Mouse (Mus musculus): ENCODE results near the gene F3. TPM values are rescaled to one million over a fixed set of nuclear protein-coding genes. Genes with fewer than 3 reads are reported as not detected.

F3 gene
- polyA plus RNA-seq, 1 experiment from 2014 or later: 6.9 TPM

DNA sequence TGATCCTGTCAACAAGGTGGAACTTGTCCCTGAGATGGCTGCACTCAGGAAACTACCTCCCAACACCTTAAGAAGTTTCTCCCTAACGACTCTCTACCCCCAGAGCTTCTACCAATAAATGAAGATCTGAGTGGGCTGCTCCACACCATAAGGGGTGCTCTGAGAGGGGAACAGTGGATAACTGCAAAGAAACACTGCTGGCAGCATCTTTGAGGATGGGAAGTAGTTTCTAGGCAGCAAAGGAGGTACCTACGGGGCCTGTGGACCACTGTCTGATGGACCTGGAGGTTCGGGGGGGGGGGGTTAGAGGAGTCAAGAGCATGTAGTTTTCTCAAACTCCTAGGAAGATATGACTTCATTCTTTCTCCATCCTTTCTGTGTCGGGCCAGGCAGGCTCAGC, 23.9 kb upstream of the F3 start:
- 68% methylated on average over 4 of the region's 4 CpGs for WGBS
- no peak overlapping the region for H3K4me3 ChIP-seq (ENCODE audit: control insufficient read depth in 1 of 2, insufficient read depth in 1 of 2, low read depth in 1 of 2, low read length in 2 of 2)
- H3K27ac ChIP-seq (replicated peaks in 1 of 2; ENCODE audit: control insufficient read depth in 1 of 2, insufficient read depth in 1 of 2, low read depth in 2 of 2, low read length in 2 of 2): no peak overlapping the region
- peaks cover 5 to 7% of the 10 kb centered on the region in 2 experiments; a peak in 3 of 4 replicates for H3K4me1 ChIP-seq (ENCODE audit: control insufficient read depth in 2 of 2, insufficient read depth in 2 of 2, low read length in 2 of 2)
- no peak for ATAC-seq (ENCODE audit: insufficient number of reproducible peaks, insufficient read depth, low FRiP score, low read depth)
- no peak overlapping the region for H3K9ac ChIP-seq (ENCODE audit: low read length)
- no peaks in the 10 kb centered on the region for H3K9me3 ChIP-seq (ENCODE audit: control insufficient read depth, low read length)
- H3K4me2 ChIP-seq (ENCODE audit: low read length): no peak overlapping the region
- no peaks in the 10 kb centered on the region for H3K36me3 ChIP-seq (ENCODE audit: control insufficient read depth, insufficient read depth, low read length)
- H3K27me3 ChIP-seq (ENCODE audit: control insufficient read depth, insufficient read depth, low read length): no peaks in the 10 kb centered on the region

DNA sequence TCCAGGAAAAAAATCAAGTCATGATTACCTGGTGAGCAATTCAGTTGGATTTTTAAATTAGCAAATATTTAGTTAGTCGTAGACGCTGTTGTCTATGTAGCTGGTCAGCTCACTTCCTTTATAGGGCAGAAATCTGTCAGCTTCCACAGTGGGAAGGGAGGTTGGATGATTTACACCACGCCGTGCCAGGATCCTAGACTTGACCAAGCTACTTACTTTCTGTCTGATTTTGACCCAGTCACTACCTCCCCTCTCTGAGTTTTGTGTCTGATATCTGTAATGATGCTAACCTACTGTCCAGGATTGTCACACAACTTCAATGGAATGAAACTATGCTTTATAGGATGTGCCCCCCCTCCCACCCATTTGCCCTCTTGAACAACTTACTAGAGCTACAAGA, 23.5 kb upstream of the F3 start:
- Histone ChIP-seq H3K9ac (ENCODE audit: low read length) (no peak overlapping the region), H3K4me1 (ENCODE audit: control insufficient read depth in 2 of 2, insufficient read depth in 2 of 2, low read length in 2 of 2) (peaks cover 5 to 7% of the 10 kb centered on the region in 2 experiments; a peak in 3 of 4 replicates), H3K4me3 (ENCODE audit: control insufficient read depth in 1 of 2, insufficient read depth in 1 of 2, low read depth in 1 of 2, low read length in 2 of 2) (no peak overlapping the region), H3K36me3 (ENCODE audit: control insufficient read depth, insufficient read depth, low read length) (no peaks in the 10 kb centered on the region), H3K9me3 (ENCODE audit: control insufficient read depth, low read length) (no peaks in the 10 kb centered on the region), H3K27ac (replicated peaks in 1 of 2; ENCODE audit: control insufficient read depth in 1 of 2, insufficient read depth in 1 of 2, low read depth in 2 of 2, low read length in 2 of 2) (no peak overlapping the region), H3K27me3 (ENCODE audit: control insufficient read depth, insufficient read depth, low read length) (no peaks in the 10 kb centered on the region), H3K4me2 (ENCODE audit: low read length) (no peak overlapping the region)
- WGBS: 86% methylated on average over 4 of the region's 4 CpGs
- ATAC-seq (ENCODE audit: insufficient number of reproducible peaks, insufficient read depth, low FRiP score, low read depth): no peak

DNA sequence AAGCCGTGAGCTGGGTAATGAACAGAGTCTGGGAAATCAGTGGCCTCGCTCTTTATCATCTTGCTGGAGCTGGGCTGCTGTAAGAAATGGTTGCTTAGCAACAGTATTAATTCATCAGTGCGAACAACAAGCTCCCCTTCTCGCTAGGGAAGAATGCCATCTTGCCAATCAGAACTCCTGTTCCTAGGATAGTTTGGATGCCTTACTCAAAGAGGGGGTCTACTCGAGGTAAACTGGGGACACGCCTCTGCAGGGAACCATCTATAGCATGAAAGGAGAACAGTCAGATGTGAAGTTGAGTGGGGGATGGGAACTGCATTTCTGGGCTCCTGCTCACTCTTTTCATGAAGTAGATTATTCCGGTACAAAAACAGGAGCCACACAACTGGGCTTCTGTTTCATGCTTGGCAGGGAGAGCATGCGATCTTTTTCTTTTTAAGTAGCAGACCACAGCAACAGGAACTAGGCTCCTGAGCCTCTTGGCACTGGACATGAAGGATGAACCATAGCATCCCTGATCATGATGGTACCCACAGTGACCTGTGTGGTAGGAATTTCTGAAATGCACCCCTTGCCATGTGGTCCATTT, 22.9 kb upstream of the F3 start:
- Histone ChIP-seq H3K4me1 (ENCODE audit: control insufficient read depth in 2 of 2, insufficient read depth in 2 of 2, low read length in 2 of 2) (peaks cover 5 to 7% of the 10 kb centered on the region in 2 experiments; a peak in 3 of 4 replicates), H3K27me3 (ENCODE audit: control insufficient read depth, insufficient read depth, low read length) (no peaks in the 10 kb centered on the region), H3K36me3 (ENCODE audit: control insufficient read depth, insufficient read depth, low read length) (no peaks in the 10 kb centered on the region), H3K9ac (ENCODE audit: low read length) (no peak overlapping the region), H3K4me3 (ENCODE audit: control insufficient read depth in 1 of 2, insufficient read depth in 1 of 2, low read depth in 1 of 2, low read length in 2 of 2) (no peak overlapping the region), H3K4me2 (ENCODE audit: low read length) (no peak overlapping the region), H3K27ac (replicated peaks in 1 of 2; ENCODE audit: control insufficient read depth in 1 of 2, insufficient read depth in 1 of 2, low read depth in 2 of 2, low read length in 2 of 2) (0 out of 4 replicates have a peak overlapping the region, but pooled peaks have one; percentile 19 to 33), H3K9me3 (ENCODE audit: control insufficient read depth, low read length) (no peaks in the 10 kb centered on the region)
- ATAC-seq (ENCODE audit: insufficient number of reproducible peaks, insufficient read depth, low FRiP score, low read depth): no peak
- 23% methylated on average over 8 of the region's 8 CpGs for WGBS

DNA sequence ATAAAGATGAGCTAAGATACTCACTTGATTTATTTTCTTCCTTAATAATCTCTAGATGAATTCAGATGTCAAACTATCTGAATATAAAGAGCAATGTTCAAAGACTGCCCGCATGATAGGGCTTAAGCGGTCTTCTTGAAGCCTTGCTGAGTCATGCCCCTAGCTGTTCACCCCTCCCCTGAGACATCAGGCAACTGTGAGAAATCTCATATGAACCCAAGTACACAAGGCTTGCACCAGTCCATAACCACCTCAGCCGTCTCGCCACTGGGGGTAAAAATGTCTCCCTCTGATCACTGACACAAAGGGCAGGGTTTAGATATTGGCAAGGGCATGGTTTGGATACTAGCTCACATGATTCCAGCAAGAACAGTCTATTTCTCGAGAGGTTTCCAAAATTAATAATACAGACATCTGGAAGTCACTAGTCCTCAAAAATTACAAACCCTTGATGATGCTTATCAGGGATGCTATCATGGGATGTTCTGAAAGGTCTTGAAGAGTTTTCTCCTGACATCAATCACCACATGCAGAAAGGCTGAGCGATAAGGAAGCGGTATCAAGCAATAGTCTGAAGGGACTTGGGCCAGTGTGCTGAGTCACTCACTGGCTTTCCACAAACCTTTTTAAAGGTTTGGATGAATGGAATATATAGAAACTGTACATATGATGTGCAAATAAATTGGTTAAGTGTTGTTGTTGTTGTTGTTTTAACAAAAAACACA, 20.0 kb upstream of the F3 start:
- no peak overlapping the region for H3K4me3 ChIP-seq (ENCODE audit: control insufficient read depth in 1 of 2, insufficient read depth in 1 of 2, low read depth in 1 of 2, low read length in 2 of 2)
- no peaks in the 10 kb centered on the region for H3K36me3 ChIP-seq (ENCODE audit: control insufficient read depth, insufficient read depth, low read length)
- no peak overlapping the region for H3K9ac ChIP-seq (ENCODE audit: low read length)
- 72% methylated on average over 7 of the region's 7 CpGs for WGBS
- no peaks in the 10 kb centered on the region for H3K9me3 ChIP-seq (ENCODE audit: control insufficient read depth, low read length)
- no peak for ATAC-seq (ENCODE audit: insufficient number of reproducible peaks, insufficient read depth, low FRiP score, low read depth)
- no peak overlapping the region for H3K4me2 ChIP-seq (ENCODE audit: low read length)
- peaks cover 5 to 7% of the 10 kb centered on the region in 2 experiments; a peak in 3 of 4 replicates for H3K4me1 ChIP-seq (ENCODE audit: control insufficient read depth in 2 of 2, insufficient read depth in 2 of 2, low read length in 2 of 2)
- no peak overlapping the region for H3K27ac ChIP-seq (replicated peaks in 1 of 2; ENCODE audit: control insufficient read depth in 1 of 2, insufficient read depth in 1 of 2, low read depth in 2 of 2, low read length in 2 of 2)
- H3K27me3 ChIP-seq (ENCODE audit: control insufficient read depth, insufficient read depth, low read length): no peaks in the 10 kb centered on the region

DNA sequence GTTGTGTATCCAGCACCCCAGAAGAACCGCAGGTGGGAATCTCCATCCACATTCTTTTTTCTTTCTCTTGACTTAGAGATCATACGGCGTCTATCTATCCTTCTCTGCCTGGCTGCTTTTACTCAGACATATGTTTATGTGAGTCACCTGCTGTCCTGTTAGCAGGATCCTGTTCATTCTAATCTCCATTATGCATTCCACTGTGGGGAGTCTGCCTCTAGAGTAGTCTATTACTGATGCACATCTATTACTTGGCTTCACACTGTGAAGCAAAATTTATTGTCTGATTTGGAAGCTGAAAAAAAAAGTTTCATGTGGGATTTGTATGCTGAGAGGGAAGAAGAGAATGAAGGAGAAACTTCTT, 19.5 kb upstream of the F3 start:
- H3K4me3 ChIP-seq (ENCODE audit: control insufficient read depth in 1 of 2, insufficient read depth in 1 of 2, low read depth in 1 of 2, low read length in 2 of 2): no peak overlapping the region
- ATAC-seq (ENCODE audit: insufficient number of reproducible peaks, insufficient read depth, low FRiP score, low read depth): no peak

DNA sequence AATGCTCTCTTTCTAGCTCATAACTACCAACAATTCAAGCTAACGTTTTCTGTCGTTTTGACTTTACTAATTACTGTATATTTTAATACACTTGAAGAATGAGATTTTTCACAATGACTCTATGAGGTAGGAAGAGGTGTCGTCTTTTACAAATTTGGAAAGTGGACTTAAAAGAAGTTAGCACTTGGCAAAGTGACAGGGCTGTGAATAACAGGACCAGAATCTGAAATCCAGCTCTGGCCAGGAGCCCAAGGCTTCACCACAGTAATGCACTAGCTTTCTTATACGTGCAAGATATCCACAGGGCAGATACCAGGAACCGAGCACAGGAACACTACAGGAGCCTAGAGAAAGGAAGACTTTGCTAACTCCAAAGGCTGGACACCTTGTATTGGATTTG, 17.2 kb upstream of the F3 start:
- Histone ChIP-seq H3K4me2 (ENCODE audit: low read length) (no peak overlapping the region), H3K4me3 (ENCODE audit: control insufficient read depth in 1 of 2, insufficient read depth in 1 of 2, low read depth in 1 of 2, low read length in 2 of 2) (no peak overlapping the region), H3K9ac (ENCODE audit: low read length) (no peak overlapping the region), H3K27ac (replicated peaks in 1 of 2; ENCODE audit: control insufficient read depth in 1 of 2, insufficient read depth in 1 of 2, low read depth in 2 of 2, low read length in 2 of 2) (no peak overlapping the region), H3K9me3 (ENCODE audit: control insufficient read depth, low read length) (no peaks in the 10 kb centered on the region), H3K4me1 (ENCODE audit: control insufficient read depth in 2 of 2, insufficient read depth in 2 of 2, low read length in 2 of 2) (peaks cover 0 to 3% of the 10 kb centered on the region in 2 experiments; a peak in 2 of 4 replicates), H3K27me3 (ENCODE audit: control insufficient read depth, insufficient read depth, low read length) (no peaks in the 10 kb centered on the region), H3K36me3 (ENCODE audit: control insufficient read depth, insufficient read depth, low read length) (no peaks in the 10 kb centered on the region)
- no peak for ATAC-seq (ENCODE audit: insufficient number of reproducible peaks, insufficient read depth, low FRiP score, low read depth)
- WGBS: 47% methylated on average over 5 of the region's 5 CpGs

More for the DNA sequence above, 19.5 kb upstream of the F3 start:
- no peaks in the 10 kb centered on the region for H3K36me3 ChIP-seq (ENCODE audit: control insufficient read depth, insufficient read depth, low read length)
- WGBS: 80% methylated on average over 3 of the region's 3 CpGs
- H3K4me1 ChIP-seq (ENCODE audit: control insufficient read depth in 2 of 2, insufficient read depth in 2 of 2, low read length in 2 of 2): peaks cover 5 to 7% of the 10 kb centered on the region in 2 experiments; a peak in 3 of 4 replicates
- H3K27me3 ChIP-seq (ENCODE audit: control insufficient read depth, insufficient read depth, low read length): no peaks in the 10 kb centered on the region
- H3K4me2 ChIP-seq (ENCODE audit: low read length): no peak overlapping the region
- H3K27ac ChIP-seq (replicated peaks in 1 of 2; ENCODE audit: control insufficient read depth in 1 of 2, insufficient read depth in 1 of 2, low read depth in 2 of 2, low read length in 2 of 2): no peak overlapping the region
- H3K9ac ChIP-seq (ENCODE audit: low read length): no peak overlapping the region
- no peaks in the 10 kb centered on the region for H3K9me3 ChIP-seq (ENCODE audit: control insufficient read depth, low read length)

DNA sequence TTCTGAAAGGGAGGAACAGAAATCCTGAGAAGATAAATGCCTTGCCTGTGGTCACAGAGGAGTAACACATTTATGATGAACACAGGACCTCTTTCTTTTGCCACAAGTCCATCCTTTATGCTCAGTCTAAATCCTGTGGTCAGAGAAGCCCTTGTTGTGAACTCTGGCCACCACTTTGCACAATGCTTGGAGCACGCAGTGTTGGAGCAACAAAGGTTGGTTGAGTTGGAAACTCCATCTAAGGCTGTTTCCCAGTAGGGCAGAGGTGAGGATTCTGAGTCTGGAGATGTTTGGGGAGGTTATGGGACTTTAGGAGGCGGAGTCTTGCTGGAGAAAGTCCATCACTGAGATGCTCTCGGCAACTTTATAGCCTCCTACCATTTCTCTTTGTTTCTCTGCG, 16.2 kb upstream of the F3 start:
- no peak overlapping the region for H3K4me3 ChIP-seq (ENCODE audit: control insufficient read depth in 1 of 2, insufficient read depth in 1 of 2, low read depth in 1 of 2, low read length in 2 of 2)
- no peak overlapping the region for H3K9ac ChIP-seq (ENCODE audit: low read length)
- H3K27me3 ChIP-seq (ENCODE audit: control insufficient read depth, insufficient read depth, low read length): no peaks in the 10 kb centered on the region
- H3K27ac ChIP-seq (replicated peaks in 1 of 2; ENCODE audit: control insufficient read depth in 1 of 2, insufficient read depth in 1 of 2, low read depth in 2 of 2, low read length in 2 of 2): no peak overlapping the region
- no peak overlapping the region for H3K4me2 ChIP-seq (ENCODE audit: low read length)
- H3K36me3 ChIP-seq (ENCODE audit: control insufficient read depth, insufficient read depth, low read length): no peaks in the 10 kb centered on the region
- H3K9me3 ChIP-seq (ENCODE audit: control insufficient read depth, low read length): no peaks in the 10 kb centered on the region
- peaks cover 3 to 8% of the 10 kb centered on the region in 2 experiments; a peak in 2 of 4 replicates for H3K4me1 ChIP-seq (ENCODE audit: control insufficient read depth in 2 of 2, insufficient read depth in 2 of 2, low read length in 2 of 2)
- 91% methylated on average over 4 of the region's 4 CpGs for WGBS
- no peak for ATAC-seq (ENCODE audit: insufficient number of reproducible peaks, insufficient read depth, low FRiP score, low read depth)

Data from heart, embryonic 14.5 days (tissue).